Mouse (Mus musculus) 3134 (cell line): Measurements from ENCODE around the gene Acly.

Source experiments
- DNase-seq: peaks from one replicate; pipeline ENCODE4 v3.0.0-alpha.2; 2011; ENCODE audit warnings: low spot score; ENCODE audit not compliant: insufficient read length; ENCODE audit errors: extremely low read depth

Acly gene

GRCm38 (mm10) chr11:100527458-100528374 is at the start of gene Acly:
Gene Acly (minus strand): TSS chr11:100528000.
- DNase-seq: peak; percentile 99

GRCm38 (mm10) chr11:100576256-100576655 is 48.5 kb upstream of the Acly start:
- no peak for DNase-seq

DNA sequence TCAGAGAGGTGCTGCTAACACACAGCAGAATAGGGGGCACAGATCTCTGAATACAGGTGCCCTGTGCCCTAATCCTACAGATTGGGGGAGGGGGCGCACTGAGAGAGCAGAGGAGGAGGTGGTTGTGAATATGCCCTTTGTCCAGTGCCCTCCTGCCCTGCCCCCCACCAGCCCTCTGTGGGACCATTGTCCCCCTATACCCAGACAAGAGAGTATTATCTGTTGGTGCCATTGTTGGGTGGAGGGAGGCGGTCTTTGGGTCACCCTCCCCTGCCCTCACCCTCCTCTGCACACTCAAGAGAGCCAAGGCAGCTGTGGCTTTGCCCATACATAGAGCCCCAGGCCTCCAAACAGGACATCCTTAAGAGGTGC is 47.7 kb upstream of the Acly start:
- no peak for DNase-seq

DNA sequence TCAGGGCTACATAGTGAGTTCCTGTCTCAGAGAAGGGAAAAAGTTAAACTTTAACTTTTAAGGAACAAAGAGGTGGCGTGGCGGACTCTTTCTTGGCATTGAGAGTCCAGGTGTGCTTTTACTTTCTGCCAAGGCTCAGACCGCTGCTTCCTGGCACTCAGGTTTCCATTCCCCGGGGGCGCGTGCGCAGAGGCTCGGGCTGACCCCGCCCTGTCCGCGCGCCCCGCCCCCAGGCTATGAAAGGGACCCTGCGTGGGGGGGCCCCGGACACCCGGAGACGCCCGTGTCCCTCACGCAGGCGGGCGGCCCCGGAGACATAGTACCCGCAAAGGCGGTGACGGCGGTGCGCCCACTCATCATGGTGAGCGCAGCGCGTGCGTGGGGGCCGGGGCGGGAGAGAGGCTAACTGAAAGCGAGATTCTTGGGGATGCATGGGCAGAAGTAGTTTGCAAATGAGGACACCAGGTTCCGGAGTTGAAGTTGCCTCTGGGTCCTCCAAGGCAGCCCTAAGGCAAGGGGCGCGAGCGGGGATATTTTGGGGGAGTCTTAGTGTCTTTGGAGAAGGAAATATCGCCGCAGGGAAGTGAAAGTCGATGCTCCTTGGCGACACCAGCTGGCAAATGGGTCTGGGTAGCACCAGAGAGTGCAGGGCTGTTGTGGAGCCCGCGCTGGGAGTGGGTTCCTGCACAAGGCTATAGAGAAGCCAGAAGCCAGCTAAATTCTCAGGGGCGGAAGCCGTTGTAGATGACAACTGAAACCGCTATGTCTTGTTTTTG is 47.1 kb upstream of the Acly start, which contains the start of gene Cnp:
Gene Cnp, plus strand, starts transcription at position 197 of the 776 bp plus-strand sequence.
- DNase-seq: no peak

GRCm38 (mm10) chr11:100574188-100574587 is 46.4 kb upstream of the Acly start:
- DNase-seq: no peak

GRCm38 (mm10) chr11:100571202-100571567 is 43.4 kb upstream of the Acly start:
- no peak for DNase-seq

DNA sequence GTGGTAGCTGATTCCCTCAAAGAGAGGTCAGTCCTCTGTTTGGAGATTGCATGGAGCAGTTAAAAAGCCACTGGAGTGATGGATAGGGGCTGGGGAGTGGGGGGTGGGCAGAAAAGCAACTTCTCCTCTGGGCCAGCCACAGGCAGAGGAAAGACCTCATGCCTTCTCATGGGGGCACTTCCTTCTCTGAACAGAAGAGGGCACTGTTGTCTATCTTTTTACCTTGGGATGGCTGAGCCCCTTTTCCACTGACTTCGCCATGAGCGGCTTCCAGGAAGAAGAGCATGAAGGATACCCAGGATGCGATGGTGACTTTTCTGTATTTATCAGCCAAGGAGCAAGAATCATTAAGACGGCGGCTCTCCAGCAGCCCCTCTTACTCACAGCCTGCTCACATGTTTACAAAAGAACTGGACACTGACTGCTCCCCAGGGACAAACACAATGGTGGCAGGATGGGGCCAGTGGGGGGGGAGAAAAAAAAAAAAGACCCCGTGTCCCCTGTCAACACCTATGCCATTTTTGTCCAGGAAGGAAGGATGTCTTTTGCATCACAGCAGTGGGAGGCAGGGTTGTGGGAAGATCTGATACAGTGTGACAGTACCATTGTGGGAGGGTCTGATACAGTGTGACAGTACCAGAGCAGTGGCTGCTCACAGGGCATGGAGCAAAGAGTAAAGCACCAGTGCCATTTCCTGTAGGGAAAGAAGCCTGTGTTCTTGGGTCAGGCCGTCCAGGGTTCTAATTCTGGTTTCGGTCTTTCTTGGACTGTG is 42.8 kb upstream of the Acly start:
- DNase-seq: peak; percentile 52

DNA sequence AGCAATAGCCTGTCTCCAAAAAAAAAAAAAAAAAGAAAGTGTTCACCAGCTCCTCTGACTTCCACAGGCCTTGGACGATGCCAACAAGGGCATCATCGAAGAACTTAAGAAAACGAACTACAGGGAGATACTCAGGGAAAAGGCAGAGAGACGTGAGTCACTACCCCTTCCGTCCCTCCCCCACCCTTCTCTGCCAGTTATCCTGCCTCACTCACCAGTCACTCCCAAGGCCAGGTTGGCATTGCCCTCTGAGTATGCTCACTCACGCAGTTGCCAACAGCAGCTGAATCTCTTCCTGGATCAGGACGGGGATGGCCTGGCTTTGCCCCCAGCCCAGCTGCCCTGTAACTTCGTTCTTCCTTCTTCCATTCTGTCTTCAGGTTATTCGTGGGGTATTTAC is 42.0 kb upstream of the Acly start:
- peak; percentile 85 for DNase-seq

DNA sequence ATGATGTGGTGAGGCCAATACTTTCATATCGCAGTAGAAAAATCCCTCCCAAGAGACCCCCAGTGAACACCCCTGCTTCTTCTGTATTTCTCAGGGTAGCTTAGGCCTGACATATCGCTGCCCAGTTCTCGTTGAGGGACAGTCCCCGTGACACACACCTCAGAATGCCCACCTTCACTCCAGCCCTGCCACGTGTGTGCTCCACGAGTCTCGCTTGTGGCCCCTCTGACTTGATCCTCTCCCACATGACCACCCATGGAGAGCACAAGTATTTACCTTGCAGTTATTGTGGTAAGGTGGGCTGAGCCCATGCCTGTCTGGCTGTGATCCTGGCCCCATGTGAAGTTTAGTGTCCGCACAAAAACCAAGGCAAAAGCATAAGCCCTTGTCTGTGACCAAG is 40.9 kb upstream of the Acly start:
- DNase-seq: no peak

GRCm38 (mm10) chr11:100567815-100568245 is 40.0 kb upstream of the Acly start:
- DNase-seq: no peak

GRCm38 (mm10) chr11:100567229-100567628 is 39.4 kb upstream of the Acly start:
- DNase-seq: no peak

DNA sequence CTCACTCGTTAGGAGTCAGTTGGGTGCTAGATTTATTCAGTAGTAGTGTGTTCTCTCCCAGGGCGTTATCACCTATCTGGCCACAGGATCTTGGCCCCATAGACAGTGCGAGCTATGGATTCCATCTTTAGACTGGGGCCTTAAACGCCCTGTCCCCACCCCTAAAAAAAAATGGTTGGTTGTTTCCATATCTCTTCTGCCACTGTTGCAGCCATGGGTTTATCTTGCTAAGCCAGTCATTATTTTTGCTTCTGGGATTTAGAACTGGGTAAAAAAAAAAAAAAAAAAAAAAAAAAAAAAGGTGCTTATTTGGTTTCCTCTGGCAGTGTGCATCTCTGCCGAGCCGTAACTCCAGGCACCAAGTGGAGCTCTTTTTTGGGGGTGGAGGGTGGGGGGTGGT is 36.9 kb upstream of the Acly start:
- DNase-seq: no peak

DNA sequence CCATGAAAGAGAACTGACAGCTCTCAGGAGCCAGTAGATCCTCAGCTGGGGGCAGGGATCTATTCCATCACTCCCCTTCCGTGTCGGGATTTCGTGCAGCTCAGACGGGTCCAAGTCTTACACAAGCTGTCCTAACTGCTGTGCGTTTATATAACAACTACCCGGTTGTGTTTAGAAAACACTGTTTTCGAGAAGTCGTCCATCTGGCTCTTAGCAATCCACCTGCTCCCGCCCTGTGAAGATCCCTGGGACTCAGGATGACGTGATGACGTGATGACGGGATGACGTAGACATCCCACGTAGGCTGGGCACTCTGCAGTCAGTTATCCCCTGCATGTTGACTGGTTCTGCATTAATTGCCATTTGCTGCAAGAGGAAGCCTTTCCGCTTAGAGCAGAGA is 36.5 kb upstream of the Acly start:
- DNase-seq: no peak

GRCm38 (mm10) chr11:100561748-100562147 is 33.9 kb upstream of the Acly start:
- peak; percentile 35 for DNase-seq

- DNase-seq: no peak
These were observed 31.7 kb upstream of the Acly start for GRCm38 (mm10) chr11:100559476-100559875.

DNA sequence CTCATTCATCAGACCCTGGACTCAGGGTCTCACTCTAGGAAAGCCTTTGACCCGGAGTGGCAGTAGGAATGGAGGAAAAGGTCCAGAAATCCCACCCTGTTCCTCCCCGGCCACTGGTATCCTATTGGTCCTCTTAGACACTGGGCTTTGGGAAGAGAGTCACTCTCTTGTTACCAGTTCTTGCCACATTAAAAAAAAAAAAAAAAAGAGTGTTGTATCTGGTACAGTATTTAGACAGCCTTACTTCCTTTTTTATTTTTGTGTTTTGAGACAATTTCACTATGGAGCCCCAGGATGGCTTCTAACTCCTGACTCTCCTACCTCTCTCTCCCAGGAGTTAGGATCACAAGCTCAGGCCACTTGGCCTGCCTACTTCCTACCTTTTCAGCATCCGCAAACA is 29.8 kb upstream of the Acly start:
- DNase-seq: no peak

GRCm38 (mm10) chr11:100555583-100555982 is 27.8 kb upstream of the Acly start:
- DNase-seq: peak; percentile 64

GRCm38 (mm10) chr11:100552842-100553241 is 25.0 kb upstream of the Acly start:
- peak; percentile 35 for DNase-seq

DNA sequence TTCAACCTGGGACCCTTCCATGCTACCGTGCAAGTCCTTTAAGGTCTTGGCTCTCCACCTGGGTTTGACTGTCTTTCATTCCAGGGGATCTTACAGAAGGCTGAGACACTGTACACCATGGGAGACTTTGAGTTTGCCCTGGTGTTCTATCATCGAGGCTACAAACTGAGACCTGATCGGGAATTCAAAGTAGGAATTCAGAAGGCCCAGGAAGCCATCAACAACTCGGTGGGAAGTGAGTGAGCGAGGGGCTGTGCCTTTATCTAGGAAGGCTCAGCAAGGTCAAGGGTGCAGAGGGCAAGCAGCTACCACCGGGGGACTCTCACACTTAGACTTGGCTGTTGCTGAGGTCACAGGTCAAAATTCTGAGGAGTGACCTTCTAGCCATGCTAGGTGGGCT is 22.3 kb upstream of the Acly start:
- no peak for DNase-seq

DNA sequence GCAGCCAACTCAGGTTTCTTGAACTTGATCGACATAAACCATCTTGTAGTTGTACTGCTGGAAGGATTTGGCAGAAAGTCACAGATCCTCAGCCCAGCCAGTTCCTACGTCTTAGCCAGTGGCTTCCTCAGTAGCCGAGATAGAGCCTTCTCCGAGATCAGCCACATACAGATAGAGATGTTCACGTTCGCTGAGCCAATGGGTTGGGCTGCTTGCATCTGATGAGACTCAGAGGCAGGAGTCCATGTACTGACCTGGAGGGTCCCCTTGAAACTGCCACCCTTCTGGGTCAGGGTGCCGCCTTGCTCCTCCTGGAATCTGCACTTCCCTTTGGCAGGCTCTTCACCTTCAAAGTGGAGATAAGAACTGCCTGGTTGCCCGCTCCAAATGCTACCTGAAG is 21.7 kb upstream of the Acly start:
- no peak for DNase-seq

- no peak for DNase-seq
These were observed 20.3 kb upstream of the Acly start for GRCm38 (mm10) chr11:100548141-100548540.
